8 mouse cellular contexts compared by ENCODE assay signal in the genomic region with DNA sequence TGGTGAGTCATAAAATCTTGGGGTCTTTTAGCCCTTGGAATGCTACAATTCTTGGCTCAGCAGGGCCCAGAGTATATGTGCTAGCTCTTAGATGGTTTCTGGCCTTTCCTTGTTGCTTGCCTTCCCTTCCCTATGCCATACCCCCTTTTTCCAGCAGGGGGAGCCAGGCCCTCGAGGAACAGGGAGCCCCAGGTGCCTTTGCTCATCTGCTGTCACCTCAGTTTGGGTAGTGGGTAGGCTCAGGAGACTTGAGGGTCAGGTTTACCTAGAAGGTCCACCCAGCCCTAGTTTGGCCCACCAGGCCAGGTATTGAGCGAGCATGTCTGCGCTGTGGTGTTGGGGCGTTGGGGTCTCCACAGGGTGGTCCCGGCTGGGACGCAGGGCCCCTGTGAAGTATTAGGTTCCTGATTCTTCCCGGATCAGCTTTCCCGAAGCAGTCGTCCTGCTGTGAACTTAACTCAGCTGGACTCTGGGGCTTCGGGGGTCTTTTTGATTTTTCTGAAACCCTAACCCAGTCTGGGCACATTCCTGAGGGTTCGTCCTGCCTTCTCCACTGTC. TPM values are rescaled to one million over a fixed set of nuclear protein-coding genes. Genes with fewer than 3 reads are reported as not detected.
DNase-seq lines count a peak whose midpoint lies in the region; ATAC-seq lines count a peak whose summit lies in the region.

No protein-coding gene starts in this region.

- no peaks in the 10 kb centered on the region for H3K9me3 ChIP-seq in hindbrain, embryonic 16.5 days (ENCODE audit: control insufficient read depth, low read length)

- DNase-seq in R1 (ENCODE audit: low read depth, low spot score): peak; percentile 81
- peak; percentile 97 to 99 for DNase-seq in cerebellum, postnatal 10 days
- DNase-seq in frontal cortex, postnatal 25 days (ENCODE audit: low spot score in 2 of 2): peak; percentile 87 to 88
- peak; percentile 72 for DNase-seq in left cerebral cortex, adult 11 months (ENCODE audit: low spot score)
- peak; percentile 94 for DNase-seq in right cerebral cortex, postnatal 4 days
- DNase-seq in yolk sac, embryonic 10.5 days (ENCODE audit: low spot score): peak; percentile 57

- peak overlapping the region; percentile 10; the same call in 1 of the 2 replicates for H3K9ac ChIP-seq in hindbrain, embryonic 16.5 days (ENCODE audit: low read depth, low read length)

- no peak for ATAC-seq in hindbrain, embryonic 16.5 days
- peak; percentile 77 for ATAC-seq in megakaryocyte, adult 5-6 weeks (ENCODE audit: poor library complexity, severe bottlenecking)

- H3K27me3 ChIP-seq in hindbrain, embryonic 16.5 days (replicated peaks; ENCODE audit: control insufficient read depth, insufficient read depth, low read length): no peaks in the 10 kb centered on the region

- H3K4me2 ChIP-seq in hindbrain, embryonic 16.5 days (ENCODE audit: low read length): no peak overlapping the region

- no peak overlapping the region for H3K27ac ChIP-seq in hindbrain, embryonic 16.5 days (ENCODE audit: low read depth, low read length)

- no peaks in the 10 kb centered on the region for H3K36me3 ChIP-seq in hindbrain, embryonic 16.5 days (ENCODE audit: control insufficient read depth, insufficient read depth, low read length)

- H3K4me1 ChIP-seq in hindbrain, embryonic 16.5 days (ENCODE audit: control insufficient read depth, insufficient read depth, low read depth, low read length): peaks cover 19% of the 10 kb centered on the region

- WGBS in hindbrain, embryonic 16.5 days: 24% methylated on average over 11 of the region's 11 CpGs

- H3K4me3 ChIP-seq in hindbrain, embryonic 16.5 days (ENCODE audit: low read length): no peak overlapping the region

RNA-seq across cellular contexts. Expression of gene Lactbl1, which starts 26.6 kb away (rescaled TPM):
- 0.05 and 0.06 TPM in 2 replicates for polyA plus RNA-seq in hindbrain, embryonic 16.5 days (2015; fragmentation: Nextera tagmentation; extraction: Ambion mirVana)
- total RNA-seq in megakaryocyte, adult 5-6 weeks (2015): not detected in 2 replicates
- 0.16 TPM in 1 of 2 replicates, not detected in the other for total RNA-seq in megakaryocyte, adult 5-6 weeks (2017)

RNA-seq across cellular contexts. Expression of gene Tex46, which starts 38.8 kb away (rescaled TPM):
- not detected in 2 replicates for polyA plus RNA-seq in hindbrain, embryonic 16.5 days (2015; fragmentation: Nextera tagmentation; extraction: Ambion mirVana)
- total RNA-seq in megakaryocyte, adult 5-6 weeks (2015): not detected in 2 replicates
- total RNA-seq in megakaryocyte, adult 5-6 weeks (2017): not detected in 2 replicates

RNA-seq across cellular contexts. Expression of gene Kdm1a, which starts 46.5 kb away (rescaled TPM):
- polyA plus RNA-seq in hindbrain, embryonic 16.5 days (2015; fragmentation: Nextera tagmentation; extraction: Ambion mirVana): 31.6 and 45.7 TPM in 2 replicates
- total RNA-seq in megakaryocyte, adult 5-6 weeks (2015): 24.1 and 25.8 TPM in 2 replicates
- total RNA-seq in megakaryocyte, adult 5-6 weeks (2017): 36.6 and 48.6 TPM in 2 replicates
